Comparison of ENCODE assay signal across 28 mouse cellular contexts in the genomic region with DNA sequence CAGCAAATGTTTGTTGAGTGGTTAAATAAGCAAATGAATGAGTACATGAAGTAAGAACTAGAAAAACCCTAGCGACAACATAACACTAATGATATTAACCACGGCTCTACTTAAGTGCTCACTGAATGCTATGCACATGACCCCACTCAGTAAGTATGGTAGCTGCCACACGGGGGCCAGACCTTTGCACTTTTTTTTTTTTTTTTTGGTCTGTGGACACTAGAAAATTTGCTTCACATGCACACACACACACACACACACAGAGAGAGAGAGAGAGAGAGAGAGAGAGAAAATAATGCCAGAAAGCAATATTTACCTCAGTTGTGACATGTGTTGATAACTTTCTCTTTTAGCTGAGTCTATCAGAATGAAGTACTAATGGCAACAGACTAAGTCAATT.
"Had no signal": no experiment of that assay in that cellular context is flagged by ENCODE, and none has a peak within 500 bp of the region (broad histone marks: within the 10 kb centered on the region; RNA-seq: fewer than 3 reads in every experiment).

No protein-coding gene starts in this region.

- H3K4me2 ChIP-seq: limb, embryonic 12.5 days; limb, embryonic 13.5 days; limb, embryonic 15.5 days; liver, embryonic 11.5 days; liver, embryonic 12.5 days; liver, embryonic 13.5 days; liver, embryonic 15.5 days; lung, embryonic 14.5 days; lung, embryonic 15.5 days; midbrain, embryonic 11.5 days; midbrain, embryonic 12.5 days; midbrain, embryonic 13.5 days; midbrain, embryonic 15.5 days; neural tube, embryonic 12.5 days had no signal

- H3K27me3 ChIP-seq: midbrain, embryonic 15.5 days had no signal

- DNase-seq: left cerebral cortex, postnatal 4 days; liver, embryonic 13.5 days; liver, postnatal 0 days; lung, adult 18-20 months; lung, adult 2 months; lung, embryonic 14.5 days; lung, postnatal 10 days; lung, postnatal 14 days; lung, postnatal 36 days; lung, postnatal 4 days; midbrain, embryonic 14.5 days had no signal

- H3K36me3 ChIP-seq: limb, embryonic 12.5 days; limb, embryonic 13.5 days; limb, embryonic 15.5 days; liver, embryonic 12.5 days; liver, embryonic 13.5 days; liver, embryonic 15.5 days; lung, embryonic 15.5 days; midbrain, embryonic 10.5 days; midbrain, embryonic 12.5 days; midbrain, embryonic 13.5 days; midbrain, embryonic 15.5 days; neural tube, embryonic 12.5 days had no signal

- H3K4me3 ChIP-seq: limb, embryonic 12.5 days; limb, embryonic 13.5 days; limb, embryonic 15.5 days; liver, embryonic 12.5 days; liver, embryonic 13.5 days; liver, embryonic 15.5 days; lung, embryonic 15.5 days; midbrain, embryonic 10.5 days; midbrain, embryonic 12.5 days; midbrain, embryonic 13.5 days; midbrain, embryonic 15.5 days; myocyte; neural tube, embryonic 12.5 days had no signal

- H3K27ac ChIP-seq: limb, embryonic 12.5 days; limb, embryonic 13.5 days; limb, embryonic 15.5 days; liver, embryonic 12.5 days; liver, embryonic 13.5 days; liver, embryonic 14.5 days; liver, embryonic 15.5 days; lung, embryonic 15.5 days; macrophage; midbrain, embryonic 12.5 days; midbrain, embryonic 13.5 days; midbrain, embryonic 15.5 days; neural tube, embryonic 12.5 days had no signal

- H3K9ac ChIP-seq: limb, embryonic 12.5 days; limb, embryonic 13.5 days; limb, embryonic 15.5 days; liver, embryonic 12.5 days; liver, embryonic 13.5 days; liver, embryonic 14.5 days; liver, embryonic 15.5 days; liver, postnatal 0 days; lung, embryonic 14.5 days; lung, embryonic 15.5 days; midbrain, embryonic 15.5 days had no signal

- H3K4me1 ChIP-seq: limb, embryonic 13.5 days had no signal

- H3K9me3 ChIP-seq: limb, embryonic 12.5 days; limb, embryonic 13.5 days; limb, embryonic 15.5 days; liver, embryonic 12.5 days; liver, embryonic 13.5 days; liver, embryonic 15.5 days; lung, embryonic 15.5 days; megakaryocyte, embryonic 14.5 days; midbrain, embryonic 10.5 days; midbrain, embryonic 12.5 days; midbrain, embryonic 13.5 days; midbrain, embryonic 15.5 days; neural tube, embryonic 12.5 days had no signal
